Mouse (Mus musculus) ovary, postnatal 14 days (tissue): ENCODE data around the gene Fam169b.
"Not testable (repeated sequence)": the region's sequence is repeated elsewhere in the genome, so short reads cannot be mapped to it uniquely, and the experiment has no call there.

ENCODE experiments used
- DNase-seq: peaks from one replicate; pipeline ENCODE4 v3.0.0; 2022; ENCODE audit warnings: low spot score

Gene Fam169b

DNA sequence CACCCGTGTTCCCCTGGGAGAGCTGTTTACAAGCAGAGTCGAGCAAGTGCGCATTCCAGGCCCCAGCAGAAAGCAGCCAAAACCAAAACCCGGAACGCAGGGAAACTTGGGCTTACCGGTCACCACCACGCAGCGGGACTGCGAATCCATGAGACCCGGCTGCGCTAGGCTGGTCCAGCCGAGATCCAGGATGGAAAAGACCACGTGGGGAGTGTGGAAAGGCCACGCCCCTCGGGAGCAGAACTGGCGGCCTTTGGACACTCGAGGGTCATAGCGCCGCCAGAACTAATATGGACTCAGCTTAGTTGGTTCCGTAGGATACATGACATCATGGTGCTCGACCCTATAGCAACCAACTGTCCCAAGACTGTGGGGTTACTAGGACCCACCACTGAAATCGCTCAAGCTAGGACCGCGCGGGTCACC is 9.6 kb upstream of the Fam169b start, which contains the start of gene Pgpep1l:
TSS of gene Pgpep1l (minus strand) at position 206 of the 426 bp plus-strand sequence.
- DNase-seq = peak; percentile 7

DNA sequence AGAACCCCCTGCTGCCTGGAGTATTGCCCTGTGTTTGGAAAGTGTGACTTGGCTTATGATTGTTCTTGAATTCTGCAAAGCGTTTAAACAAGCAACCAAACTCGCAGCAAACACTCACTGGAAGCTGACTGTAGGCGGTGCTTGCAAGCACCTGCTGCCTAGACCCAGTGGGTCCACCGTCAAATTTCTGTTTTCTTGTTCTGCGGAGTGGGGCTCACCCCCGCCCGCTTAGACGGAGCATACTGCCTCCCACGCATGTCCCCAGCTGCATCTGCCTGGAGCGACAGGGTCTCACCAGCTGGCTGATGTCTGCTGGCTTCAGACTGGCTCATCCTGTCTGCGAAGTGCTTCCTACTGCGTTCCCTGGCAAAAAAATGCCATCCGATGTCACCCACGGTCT is 9.1 kb upstream of the Fam169b start:
- DNase-seq = peak; percentile 19

DNA sequence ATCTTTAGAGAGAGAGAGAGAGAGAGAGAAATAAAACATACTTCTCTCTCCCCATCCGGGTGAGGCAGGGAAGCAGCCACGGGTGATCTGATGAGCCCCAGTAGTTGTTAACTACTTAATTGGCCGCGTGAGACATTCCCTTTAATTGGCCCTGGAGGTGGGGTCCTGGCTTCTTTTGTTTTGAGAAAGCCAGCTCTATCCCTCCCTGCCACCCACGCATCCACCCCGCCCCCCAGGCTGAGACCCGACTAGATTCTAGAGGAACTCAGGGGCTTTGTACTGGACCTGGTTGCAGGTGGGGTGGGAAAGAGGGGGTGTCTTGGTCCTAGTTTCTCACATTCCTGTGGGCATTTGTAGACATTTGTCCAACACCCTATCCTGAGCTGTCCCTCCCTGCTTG is 8.2 kb upstream of the Fam169b start:
- DNase-seq = no peak

DNA sequence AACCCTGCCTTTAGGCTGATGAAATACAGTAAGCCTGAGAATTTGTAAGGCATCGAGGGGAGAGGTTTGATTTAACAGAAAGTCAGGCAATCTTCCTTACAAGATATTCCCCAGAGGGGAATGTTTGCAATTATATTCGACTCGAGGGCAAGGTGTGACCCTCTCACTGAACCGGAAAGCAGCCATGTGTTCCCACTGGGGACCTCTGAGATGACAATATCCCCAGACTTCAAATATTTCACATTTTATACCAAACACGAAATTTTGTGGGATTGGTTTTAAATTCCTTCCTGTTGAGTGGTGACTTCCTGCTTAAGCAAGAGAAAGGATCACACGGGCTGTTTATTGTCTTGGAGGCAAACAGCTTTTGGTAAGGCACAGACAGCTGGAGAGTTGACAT is 6.9 kb upstream of the Fam169b start:
- DNase-seq = no peak

DNA sequence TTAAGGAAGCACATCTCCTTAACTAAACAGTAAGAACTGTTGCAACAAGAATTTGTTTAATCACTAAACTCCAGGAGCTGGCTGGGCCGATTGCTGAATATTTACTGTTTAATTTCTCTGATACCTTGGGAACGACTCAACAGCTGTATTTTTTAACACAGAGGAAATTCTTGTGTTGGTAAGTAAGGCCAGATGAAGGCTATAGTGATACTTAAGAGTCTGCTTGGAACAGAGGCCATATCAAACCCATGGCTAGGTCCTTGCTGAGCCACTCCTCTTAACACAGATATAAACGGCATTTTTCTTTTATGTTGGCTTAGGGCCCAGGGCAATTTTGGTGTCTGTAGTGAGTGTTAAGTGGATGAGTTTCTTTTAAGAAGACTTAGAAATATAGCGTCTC is 3.1 kb upstream of the Fam169b start:
- no peak for DNase-seq

DNA sequence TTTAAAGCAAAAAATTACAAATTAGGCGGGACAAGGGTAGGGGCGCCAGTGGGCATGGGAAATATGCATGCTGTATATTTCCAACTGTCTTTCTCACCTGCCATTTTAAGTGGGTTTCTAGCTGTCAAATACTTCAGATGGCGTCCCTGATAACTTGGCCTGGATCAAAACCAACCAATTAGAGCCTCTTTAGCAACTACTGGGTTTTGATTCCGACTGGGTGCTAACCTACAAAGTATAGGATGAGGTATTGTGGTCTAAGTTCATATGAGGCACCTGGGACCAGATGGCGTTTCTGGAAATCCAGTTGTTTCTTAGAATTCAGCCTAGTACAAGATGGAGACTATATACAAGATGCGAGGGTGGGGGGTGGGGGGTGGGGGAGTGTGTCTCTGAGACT is 1.8 kb upstream of the Fam169b start:
- DNase-seq = no peak

DNA sequence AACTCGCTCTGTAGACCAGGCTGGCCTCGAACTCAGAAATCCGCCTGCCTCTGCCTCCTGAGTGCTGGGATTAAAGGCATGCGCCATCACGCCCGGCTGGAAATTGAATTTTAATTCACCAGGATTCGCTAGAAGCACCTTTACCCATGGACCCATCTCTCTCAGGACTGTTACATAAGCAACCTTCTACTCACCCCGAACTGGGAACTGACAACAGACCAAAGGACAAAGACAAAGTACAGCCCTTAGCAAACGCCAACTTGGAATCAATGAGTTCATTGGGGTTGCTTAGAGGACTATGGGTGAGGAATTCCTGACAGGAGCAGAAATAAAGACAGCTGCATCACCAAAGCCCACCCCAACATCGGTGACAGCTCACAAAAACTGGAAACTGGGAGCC is 1.0 kb upstream of the Fam169b start:
- DNase-seq = no peak

DNA sequence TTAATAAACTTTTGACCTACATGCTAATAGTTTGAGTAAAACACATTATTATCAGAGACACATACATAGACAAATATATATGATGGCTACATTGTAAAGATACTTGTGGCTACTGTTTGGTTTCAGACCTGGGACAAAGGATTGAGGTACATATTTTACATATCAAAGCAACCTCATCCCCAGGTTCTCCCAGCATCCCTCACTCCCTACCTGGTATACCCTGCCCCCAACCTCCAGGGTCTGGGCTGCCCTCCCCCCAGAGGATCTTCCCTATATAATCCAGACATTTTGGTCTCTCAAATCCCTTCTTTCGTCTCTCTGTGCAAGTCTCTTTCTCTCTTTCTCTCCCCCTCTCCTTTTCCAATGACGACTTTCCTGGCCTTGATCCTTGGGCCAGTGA is 579 bp downstream of the Fam169b start:
- no peak for DNase-seq

DNA sequence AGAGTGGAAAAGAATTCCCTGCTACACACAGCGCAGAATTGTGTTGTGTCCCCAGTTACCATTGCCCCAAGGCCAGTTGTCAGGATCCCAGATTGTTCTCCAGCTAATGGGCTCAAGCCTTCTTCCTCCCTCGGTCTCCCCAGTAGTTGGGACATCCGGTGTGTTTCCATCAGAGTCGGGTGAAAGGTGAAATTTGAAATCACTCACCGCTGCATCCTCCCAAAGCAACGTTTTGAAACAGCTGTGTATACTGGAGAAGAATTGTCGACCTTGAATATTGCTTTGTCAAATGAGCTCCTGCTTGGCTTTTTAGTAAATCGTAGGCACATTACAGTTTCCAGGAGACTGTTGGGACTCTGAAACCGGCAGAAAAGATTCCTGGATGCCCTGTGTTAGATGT is 1.3 kb downstream of the Fam169b start:
- no peak for DNase-seq

DNA sequence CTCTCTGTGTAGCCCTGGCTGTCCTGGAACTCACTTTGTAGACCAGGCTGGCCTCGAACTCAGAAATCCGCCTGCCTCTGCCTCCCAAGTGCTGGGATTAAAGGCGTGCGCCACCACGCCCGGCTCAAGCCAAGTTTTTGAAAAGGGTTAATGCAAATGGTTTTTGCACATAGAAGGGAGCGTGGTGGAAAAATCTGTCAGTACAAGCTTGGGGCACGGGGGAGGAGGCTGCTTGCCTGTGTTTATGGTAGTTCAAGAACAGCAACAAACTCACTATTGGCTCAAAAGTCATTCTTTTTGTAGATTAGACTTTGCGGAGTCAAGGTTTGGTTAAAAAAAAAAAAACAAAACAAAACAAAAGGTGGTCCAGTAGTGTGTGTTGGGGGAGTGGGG is 1.8 kb downstream of the Fam169b start:
- not testable (repeated sequence) for DNase-seq

DNA sequence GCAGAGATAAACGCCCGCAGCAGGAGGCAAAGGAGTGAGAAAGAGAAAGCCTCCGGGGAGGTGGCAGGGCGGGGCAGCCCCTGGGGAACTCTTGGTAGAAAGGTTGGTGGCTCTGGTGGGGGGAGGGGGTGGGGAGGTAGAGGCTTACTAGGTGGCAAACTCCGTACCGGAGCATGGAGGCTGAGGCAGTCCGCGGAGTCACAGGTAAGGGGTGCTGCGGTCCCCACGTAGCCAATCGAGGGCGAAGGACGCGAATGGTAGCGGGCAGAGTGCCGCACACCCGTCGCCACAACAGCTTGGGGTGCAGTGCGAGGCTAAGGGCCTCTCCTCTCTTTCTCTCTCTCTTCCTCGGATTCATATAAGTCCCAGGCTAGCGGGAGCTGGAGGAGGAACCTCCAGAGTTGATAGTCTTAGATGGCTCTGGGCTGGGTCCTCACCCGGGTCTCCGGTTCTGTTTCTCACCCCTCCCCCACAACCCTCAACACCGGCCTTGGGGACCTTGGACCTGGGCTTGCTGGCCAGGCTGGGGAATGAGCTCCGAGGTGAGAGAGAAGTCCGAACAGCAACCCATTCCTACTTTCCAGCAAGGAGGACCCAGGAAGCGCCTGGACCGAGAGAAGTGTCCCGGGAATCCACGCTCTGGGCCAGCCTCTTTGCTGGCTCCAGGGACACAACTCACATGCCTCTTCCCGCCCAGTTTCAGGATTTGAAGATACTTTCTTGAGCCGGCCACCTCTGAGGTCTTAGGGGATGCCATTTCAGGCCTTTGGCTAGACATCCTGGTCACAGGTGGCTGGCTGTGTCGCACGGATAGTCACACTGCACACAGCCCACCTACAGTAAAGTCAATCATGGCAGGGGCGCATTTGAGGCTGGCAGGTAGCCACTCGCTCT is 2.4 kb downstream of the Fam169b start:
- no peak for DNase-seq

DNA sequence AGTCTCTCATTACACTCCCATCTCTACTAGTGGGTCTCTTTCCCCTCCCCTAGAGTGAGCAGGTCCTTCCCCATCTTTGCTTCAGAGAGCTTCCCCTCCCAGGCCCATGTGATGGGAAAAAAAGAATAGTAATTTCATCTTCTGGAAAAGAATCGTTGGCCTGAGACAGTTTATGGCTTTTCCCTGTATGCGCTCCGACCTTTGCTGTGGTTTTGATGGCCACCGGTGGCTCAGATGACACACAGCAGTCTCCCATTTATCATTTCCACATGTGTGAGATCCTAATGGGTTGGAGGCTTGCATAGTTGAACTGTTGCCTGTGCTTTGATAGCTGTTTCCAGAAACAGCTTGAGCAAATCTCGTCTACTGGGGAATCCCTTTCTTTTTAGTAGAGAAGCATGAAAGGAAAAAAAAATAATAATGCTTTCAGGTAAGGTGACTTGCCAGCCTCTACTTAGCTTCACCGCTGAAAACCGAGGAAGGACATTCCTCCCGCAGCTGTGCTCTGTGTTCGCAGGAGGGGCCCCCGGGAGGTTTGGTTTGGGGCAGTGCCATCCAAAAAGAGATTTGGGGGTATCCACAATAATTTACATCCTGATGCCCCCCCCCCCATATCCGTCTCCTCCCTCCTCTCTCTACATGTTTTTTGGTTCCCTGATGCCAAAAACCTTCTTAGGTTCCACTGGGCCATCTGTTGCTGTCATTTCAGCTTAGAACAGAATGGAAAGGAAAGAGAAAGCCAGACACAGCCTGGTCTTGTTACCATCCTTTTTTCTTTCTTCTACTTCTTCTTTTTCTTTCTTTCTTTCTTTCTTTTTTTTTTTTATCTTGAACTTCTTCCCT is 3.6 kb downstream of the Fam169b start:
- no peak for DNase-seq

DNA sequence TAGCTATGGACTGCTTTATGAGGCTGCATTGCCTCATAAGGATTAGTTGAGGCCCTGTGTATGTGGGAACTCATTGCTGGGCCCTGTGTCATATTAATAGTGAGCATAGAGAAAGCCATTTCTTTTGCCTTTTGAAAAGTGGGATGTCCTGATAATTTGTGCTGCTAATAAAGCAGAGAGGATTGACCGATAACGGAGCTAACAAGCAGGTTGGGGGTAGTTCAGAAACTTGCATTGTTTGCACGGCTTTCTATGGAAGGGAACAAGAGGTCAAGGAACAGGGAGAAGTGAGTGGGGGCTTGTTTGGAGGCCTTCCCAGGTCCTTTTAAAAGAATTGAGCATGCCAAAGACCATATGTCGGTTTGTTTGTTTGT is 4.2 kb downstream of the Fam169b start:
- no peak for DNase-seq

DNA sequence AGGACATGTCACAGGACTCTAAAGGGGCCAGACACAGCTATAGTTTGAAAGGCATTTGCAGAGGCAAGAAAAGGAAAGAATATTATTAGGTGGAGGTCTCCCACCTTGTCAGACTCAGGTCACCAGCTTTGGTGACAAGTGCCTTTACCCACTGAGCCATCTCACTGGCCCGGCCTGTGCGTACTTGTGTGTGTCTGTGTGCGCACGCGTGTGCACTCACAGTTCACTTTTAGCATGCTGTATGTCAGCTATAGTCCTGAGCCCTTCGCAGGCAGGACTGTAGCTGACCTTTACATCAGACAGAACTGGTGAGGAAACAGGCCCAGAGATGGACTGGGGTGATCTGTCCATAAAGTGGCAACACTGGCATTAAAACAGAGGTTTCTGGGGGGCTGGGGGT is 4.7 kb downstream of the Fam169b start:
- DNase-seq = no peak

DNA sequence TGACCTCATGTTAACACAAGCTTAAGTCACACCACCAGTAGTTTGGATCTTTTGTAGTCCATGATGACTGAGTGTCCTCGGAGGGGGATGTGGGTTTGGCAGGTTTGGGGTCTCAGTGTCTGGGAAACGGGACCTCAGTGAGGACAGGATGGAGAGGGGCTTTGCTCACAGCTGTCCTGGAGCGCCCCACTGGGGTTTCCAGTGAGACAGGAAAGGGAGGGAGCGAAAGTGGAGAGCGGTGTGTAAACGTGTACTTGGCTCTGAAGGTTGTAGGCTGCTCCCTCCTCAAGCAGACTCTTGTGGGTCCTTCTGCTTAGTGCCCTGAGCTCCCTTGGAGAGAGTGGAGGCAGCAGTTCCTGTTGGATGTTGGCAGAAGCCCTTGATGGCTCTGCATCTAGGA is 5.3 kb downstream of the Fam169b start:
- DNase-seq = no peak

DNA sequence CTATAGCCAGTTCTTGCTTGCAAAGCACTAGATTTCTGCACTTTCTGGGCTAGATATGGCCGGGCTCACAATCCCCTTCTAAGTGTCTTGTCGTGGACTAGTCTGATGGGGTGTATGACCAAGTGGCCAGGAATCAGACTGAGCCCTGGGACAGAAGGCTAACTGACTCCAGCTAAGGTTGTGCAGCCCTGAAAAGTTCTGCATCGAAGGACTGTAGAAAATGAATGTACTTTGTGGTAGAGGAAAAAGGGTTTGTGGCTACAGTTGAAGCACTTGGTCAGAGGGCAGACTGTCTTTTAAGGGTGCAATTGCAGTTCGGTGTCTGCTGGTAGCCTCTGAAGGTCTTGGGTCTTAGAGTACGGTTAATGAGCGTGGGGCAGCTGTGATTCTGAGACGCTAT is 5.8 kb downstream of the Fam169b start:
- no peak for DNase-seq

DNA sequence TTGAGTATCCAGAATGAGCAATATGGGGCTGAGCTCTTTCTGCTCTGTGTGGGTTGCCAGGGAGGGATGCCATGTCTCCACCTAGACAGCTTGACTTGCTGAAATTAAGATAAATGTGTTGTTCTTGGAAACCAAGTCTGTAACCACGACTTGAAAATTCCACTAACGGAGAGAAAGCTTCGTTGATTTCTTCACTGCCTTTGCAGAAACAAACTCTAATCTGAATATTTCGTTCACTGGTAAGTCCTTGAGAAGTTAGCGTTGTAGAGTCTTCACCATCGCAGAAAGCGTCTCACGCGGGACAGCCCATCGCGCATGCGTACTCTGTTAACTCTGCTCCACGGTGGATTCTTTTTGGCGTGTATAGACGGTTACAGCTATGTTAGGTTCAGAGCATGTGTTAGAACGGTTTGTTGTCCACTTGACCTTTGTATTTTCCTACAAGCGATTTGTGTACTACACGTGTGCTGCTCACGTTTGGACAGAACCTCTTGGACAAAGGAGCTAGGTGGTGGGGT is 6.8 kb downstream of the Fam169b start:
- no peak for DNase-seq

DNA sequence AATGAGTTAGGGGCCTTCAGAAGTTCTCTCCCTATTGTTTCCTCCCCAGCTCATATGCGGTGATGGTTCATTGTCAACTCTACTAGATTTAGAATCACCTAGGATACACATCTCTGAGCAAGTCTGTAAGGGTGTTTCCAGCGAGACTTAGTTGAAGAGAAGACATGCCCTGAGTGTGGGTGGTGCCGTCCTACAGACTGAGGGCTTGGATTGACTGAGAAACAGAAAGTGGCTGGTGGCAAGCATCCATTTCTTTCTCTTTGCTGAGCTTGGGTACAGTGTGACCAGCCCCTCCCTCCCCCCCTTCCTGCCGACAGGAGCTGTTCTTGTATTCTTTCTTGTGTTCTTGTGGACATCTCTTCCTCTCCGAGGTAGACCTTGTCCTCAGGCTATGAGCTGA is 7.7 kb downstream of the Fam169b start:
- no peak for DNase-seq

DNA sequence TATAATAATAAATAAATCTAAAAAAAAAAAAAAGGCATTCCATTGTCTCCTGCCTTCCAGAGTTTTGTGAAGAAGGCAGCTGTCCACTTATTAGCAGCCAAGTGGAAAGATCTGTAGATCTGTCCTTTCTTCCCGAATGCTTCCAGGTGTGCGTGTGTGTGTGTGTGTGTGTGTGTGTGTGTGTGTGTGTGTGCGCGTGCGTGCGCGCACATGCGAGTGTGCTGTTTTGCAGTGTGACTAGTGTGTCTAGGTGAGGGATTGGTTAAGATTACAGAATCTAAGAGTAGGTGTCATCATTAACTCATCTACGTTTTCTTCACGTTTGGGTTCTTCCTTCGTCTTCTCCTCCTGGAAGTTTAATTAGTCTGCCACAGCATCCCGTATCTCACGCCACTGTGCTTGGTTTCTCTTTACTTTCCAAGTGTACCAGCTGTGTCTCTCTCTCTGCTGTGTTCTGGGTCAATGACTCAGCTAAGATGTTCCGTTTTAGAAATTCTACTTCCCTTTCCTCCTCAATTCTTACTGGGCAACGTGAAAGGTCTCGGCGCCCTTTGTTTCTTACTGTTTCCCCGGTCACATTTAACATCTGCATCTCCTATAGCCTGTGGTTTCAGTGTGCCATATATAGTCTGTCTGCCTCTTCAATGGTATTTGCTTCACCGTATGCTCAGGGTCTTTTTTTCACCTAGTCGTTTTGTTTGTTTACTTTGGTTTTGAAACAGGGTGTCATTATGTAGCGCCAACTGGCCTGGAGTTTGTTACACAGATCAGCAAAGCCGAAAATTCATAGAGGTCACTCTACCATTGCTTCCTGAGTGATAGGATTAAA is 8.9 kb downstream of the Fam169b start:
- DNase-seq = no peak

DNA sequence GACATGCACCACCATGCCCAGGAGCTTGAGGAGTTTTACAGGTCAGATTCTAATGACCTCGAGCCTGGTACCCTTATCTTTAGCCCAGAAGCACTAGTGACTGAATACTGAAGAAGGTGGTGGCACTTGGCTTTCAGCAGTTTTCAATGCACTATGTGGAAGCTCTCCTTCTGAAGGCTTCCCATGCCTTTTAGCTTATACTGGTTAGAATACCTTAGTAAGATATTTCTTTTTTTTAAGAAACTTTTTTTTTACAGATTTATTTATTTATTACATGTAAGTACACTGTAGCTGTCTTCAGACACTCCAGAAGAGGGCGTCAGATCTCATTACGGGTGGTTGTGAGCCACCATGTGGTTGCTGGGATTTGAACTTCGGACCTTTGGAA is 9.5 kb downstream of the Fam169b start:
- not testable (repeated sequence) for DNase-seq

DNA sequence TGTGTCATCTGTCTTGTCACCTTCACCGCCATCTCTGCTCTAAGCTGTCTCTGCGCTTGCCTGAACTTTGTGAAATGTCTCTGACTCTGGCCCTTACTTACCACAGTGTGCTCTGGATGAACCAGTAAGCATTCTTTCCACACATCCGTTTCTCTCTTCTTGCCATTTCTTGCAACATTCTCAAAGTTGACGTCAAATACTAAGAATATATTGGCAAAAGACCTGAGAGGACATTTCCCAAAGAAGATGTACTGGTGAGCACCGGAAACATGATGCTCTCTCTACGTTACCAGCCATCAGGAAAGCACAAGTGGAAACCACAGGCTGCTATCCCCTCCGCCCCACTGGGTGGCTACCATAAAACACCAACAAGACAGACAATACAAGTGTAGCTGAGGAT is 10.1 kb downstream of the Fam169b start:
- DNase-seq = no peak

DNA sequence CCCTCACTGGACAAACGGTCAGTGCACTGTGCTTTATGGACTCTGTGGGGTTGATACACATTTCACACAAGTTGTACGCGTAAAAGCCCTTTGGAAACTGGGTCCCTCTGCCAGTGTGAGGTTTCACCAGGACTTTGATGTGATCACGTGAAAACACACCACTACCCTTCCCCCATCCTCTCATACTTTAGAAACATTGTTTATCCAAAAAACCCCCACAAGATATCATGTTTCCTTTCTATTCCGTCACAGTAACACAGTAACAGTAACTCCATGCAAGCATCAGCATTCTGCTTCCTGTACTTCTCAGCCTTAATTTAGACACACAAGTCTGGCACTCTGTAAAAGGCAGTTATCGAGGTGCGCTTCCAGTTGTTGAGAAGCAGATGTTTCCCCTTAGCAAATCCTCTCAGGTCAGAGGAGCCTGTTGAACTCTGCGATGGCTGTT is 12.2 kb downstream of the Fam169b start:
- DNase-seq = no peak
